Mouse (Mus musculus) neural tube, embryonic 14.5 days (tissue): ENCODE results near the gene Nfib. TPM values are rescaled to one million over a fixed set of nuclear protein-coding genes. Genes with fewer than 3 reads are reported as not detected.

Experiments
- ATAC-seq: fragments of 200-750 bp; cut with Nextera tagmentation; 2 replicates; pipeline ENCODE4 v1.8.0; 2017; ENCODE audit warnings: low read depth, mild to moderate bottlenecking, moderate TSS enrichment, moderate library complexity
- H3K27ac ChIP-seq: fragments of 300-500 bp; sonication (generic); 2 replicates; pipeline ENCODE4 v1.5.1; 2014; ENCODE audit warnings: low read depth, mild to moderate bottlenecking, control low read depth, low read length, moderate library complexity, mixed read lengths
- H3K27me3 ChIP-seq: fragments of 300-500 bp; sonication (generic); 2 replicates; pipeline ENCODE4 v1.6.1; 2014; ENCODE audit warnings: low read length; ENCODE audit not compliant: control insufficient read depth, insufficient read depth
- H3K36me3 ChIP-seq: fragments of 300-500 bp; sonication (generic); 2 replicates; pipeline ENCODE4 v1.6.1; 2014; ENCODE audit warnings: low read length, mixed read lengths; ENCODE audit not compliant: control insufficient read depth, insufficient read depth
- H3K4me1 ChIP-seq: fragments of 300-500 bp; sonication (generic); 2 replicates; pipeline ENCODE4 v1.6.1; 2014; ENCODE audit warnings: low read length; ENCODE audit not compliant: control insufficient read depth, insufficient read depth
- H3K4me2 ChIP-seq: fragments of 300-500 bp; sonication (generic); 2 replicates; pipeline ENCODE4 v1.6.1; 2014; ENCODE audit warnings: mild to moderate bottlenecking, low read depth, low read length, control low read depth
- H3K4me3 ChIP-seq: fragments of 300-500 bp; sonication (generic); 2 replicates; pipeline ENCODE4 v1.5.1; 2014; ENCODE audit warnings: low read depth, low read length, control low read depth, mixed read lengths
- H3K9ac ChIP-seq: fragments of 300-500 bp; sonication (generic); replicated peaks from 2 replicates; pipeline ENCODE4 v1.6.1; 2014; ENCODE audit warnings: low read depth, mild to moderate bottlenecking, control low read depth, low read length, mixed read lengths
- H3K9me3 ChIP-seq: fragments of 300-500 bp; sonication (generic); 2 replicates; pipeline ENCODE4 v1.6.1; 2016; ENCODE audit warnings: low read length; ENCODE audit not compliant: control insufficient read depth
- WGBS: fragments of 180-500 bp; shearing (Covaris S2); extraction: QIAGEN DNeasy Blood & Tissue Kit; methylation state at CpG from one replicate; pipeline ENCODE4 v1.1.7; 2014; 5-methylcytosine and 5-hydroxymethylcytosine counted together
- polyA plus RNA-seq: library from polyadenylated mRNA; unstranded; fragments of >200 nt; fragmentation: Nextera tagmentation; extraction: Ambion mirVana; gene quantifications from 2 replicates; pipeline ENCODE4 v1.2.1, GENCODE M21; 2014

Nfib gene
- polyA plus RNA-seq, 1 experiment from 2014 or later, result 111 TPM

- WGBS, result under 1% methylated on average over 62 of the region's 63 CpGs
- peak overlapping the region; percentile 80 for H3K27ac ChIP-seq
- no peaks in the 10 kb centered on the region for H3K36me3 ChIP-seq
- H3K9ac ChIP-seq, result peak overlapping the region; percentile 44
- ATAC-seq, result peak; percentile 98
- no peaks in the 10 kb centered on the region for H3K27me3 ChIP-seq
- H3K4me3 ChIP-seq, result peak overlapping the region; percentile 42
- H3K4me2 ChIP-seq, result peak overlapping the region; percentile 93
- peaks cover 7% of the 10 kb centered on the region for H3K4me1 ChIP-seq
- H3K9me3 ChIP-seq, result no peaks in the 10 kb centered on the region
These were observed 192.7 kb downstream of the Nfib start for GRCm38 (mm10) chr4:82512743-82513425.

GRCm38 (mm10) chr4:82512335-82512734 lies 193.2 kb downstream of the Nfib start:
- 1% methylated on average over 13 of the region's 13 CpGs for WGBS
- peak overlapping the region; percentile 93 for H3K4me2 ChIP-seq
- H3K27ac ChIP-seq, result peak overlapping the region; percentile 80
- H3K9ac ChIP-seq, result peak overlapping the region; percentile 44
- no peak for ATAC-seq
- H3K9me3 ChIP-seq, result no peaks in the 10 kb centered on the region
- H3K27me3 ChIP-seq, result no peaks in the 10 kb centered on the region
- peaks cover 7% of the 10 kb centered on the region for H3K4me1 ChIP-seq
- peak overlapping the region; percentile 42 for H3K4me3 ChIP-seq
- no peaks in the 10 kb centered on the region for H3K36me3 ChIP-seq

GRCm38 (mm10) chr4:82511524-82511923 lies 194.0 kb downstream of the Nfib start:
- H3K27me3 ChIP-seq, result no peaks in the 10 kb centered on the region
- peak overlapping the region; percentile 80 for H3K27ac ChIP-seq
- peak overlapping the region; percentile 81 for H3K4me3 ChIP-seq
- WGBS, result 0% methylated on average over 8 of the region's 8 CpGs
- peak overlapping the region; percentile 44; the same call in 1 of the 2 replicates for H3K9ac ChIP-seq
- H3K4me1 ChIP-seq, result peaks cover 7% of the 10 kb centered on the region
- H3K9me3 ChIP-seq, result no peaks in the 10 kb centered on the region
- ATAC-seq, result 0 out of 2 replicates have a peak, but pooled peaks have one; percentile 10
- H3K4me2 ChIP-seq, result peak overlapping the region; percentile 93
- no peaks in the 10 kb centered on the region for H3K36me3 ChIP-seq

DNA sequence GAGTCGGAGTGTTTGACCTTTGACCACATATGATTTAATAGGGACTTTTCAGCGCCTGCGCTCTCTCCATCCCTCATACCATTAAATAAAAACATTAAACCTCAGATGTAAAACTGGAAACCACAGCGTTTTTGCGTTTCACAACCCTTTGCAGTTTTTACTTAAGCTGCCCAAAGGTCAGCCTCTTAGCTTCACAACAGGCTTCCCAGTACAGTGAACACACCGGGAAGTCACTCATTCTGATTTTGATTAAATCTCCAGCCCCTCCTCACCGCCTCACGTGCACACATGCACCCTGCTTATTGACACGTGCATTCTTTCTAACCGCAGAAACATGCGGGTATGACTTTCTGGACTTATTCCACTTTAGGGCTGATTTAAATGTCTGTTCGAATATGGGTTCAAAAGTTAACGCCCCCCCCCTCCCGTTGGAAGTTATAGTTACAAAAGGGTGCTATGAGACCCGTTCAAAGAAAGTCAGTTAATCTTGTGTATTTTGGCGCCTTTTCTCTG lies 194.5 kb downstream of the Nfib start:
- 2% methylated on average over 16 of the region's 16 CpGs for WGBS
- H3K9me3 ChIP-seq, result no peaks in the 10 kb centered on the region
- peak overlapping the region; percentile 81; the same call in 1 of the 2 replicates for H3K4me3 ChIP-seq
- peaks cover 7% of the 10 kb centered on the region for H3K4me1 ChIP-seq
- H3K27me3 ChIP-seq, result no peaks in the 10 kb centered on the region
- H3K36me3 ChIP-seq, result no peaks in the 10 kb centered on the region
- no peak overlapping the region; the same call in 1 of the 2 replicates for H3K9ac ChIP-seq
- no peak for ATAC-seq
- H3K4me2 ChIP-seq, result peak overlapping the region; percentile 93
- H3K27ac ChIP-seq, result peak overlapping the region; percentile 80

GRCm38 (mm10) chr4:82509771-82510170 lies 195.8 kb downstream of the Nfib start:
- Histone ChIP-seq H3K27me3 (no peaks in the 10 kb centered on the region), H3K27ac (peak overlapping the region; percentile 99), H3K4me3 (peak overlapping the region; percentile 81), H3K9me3 (no peaks in the 10 kb centered on the region), H3K4me1 (peaks cover 7% of the 10 kb centered on the region), H3K9ac (peak overlapping the region; percentile 59; the same call in 1 of the 2 replicates), H3K36me3 (no peaks in the 10 kb centered on the region), H3K4me2 (peak overlapping the region; percentile 93)
- WGBS, result 21% methylated on average over 4 of the region's 4 CpGs
- no peak for ATAC-seq

DNA sequence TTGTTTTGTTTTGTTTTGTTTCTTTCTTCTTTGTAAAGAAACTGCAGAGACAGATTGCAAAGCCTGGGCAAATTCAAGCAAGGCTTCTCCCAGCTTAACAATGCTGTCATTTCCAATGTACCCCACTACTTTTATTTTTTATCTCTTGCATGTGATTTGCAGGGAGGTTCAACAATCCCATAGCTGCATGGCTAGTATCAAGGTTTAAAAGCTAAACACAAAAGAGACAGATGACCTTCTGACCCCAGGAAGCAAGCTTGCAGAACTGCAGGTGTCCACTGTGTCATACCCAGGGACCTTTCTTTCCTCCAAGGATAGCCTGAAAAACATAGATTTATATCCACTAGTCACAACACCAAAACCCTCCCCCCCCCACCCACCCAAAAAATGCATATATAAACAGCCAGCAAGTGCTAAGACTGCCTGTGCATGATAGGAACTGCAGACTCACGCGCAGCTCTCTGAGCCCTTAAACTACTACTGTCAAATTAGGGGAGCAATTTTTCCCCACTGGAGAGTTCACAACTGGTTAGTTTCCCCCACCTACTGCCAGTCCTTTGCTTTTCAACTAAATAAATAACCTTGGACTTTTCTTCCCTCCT lies 196.3 kb downstream of the Nfib start:
- peaks cover 7% of the 10 kb centered on the region for H3K4me1 ChIP-seq
- H3K36me3 ChIP-seq, result no peaks in the 10 kb centered on the region
- no peak for ATAC-seq
- 33% methylated on average over 2 of the region's 2 CpGs for WGBS
- peak overlapping the region; percentile 99 for H3K27ac ChIP-seq
- H3K27me3 ChIP-seq, result no peaks in the 10 kb centered on the region
- peak overlapping the region; percentile 93 for H3K4me2 ChIP-seq
- no peaks in the 10 kb centered on the region for H3K9me3 ChIP-seq
- peak overlapping the region; percentile 81 for H3K4me3 ChIP-seq
- peak overlapping the region; percentile 59; the same call in 1 of the 2 replicates for H3K9ac ChIP-seq

GRCm38 (mm10) chr4:82508281-82508687 lies 197.3 kb downstream of the Nfib start:
- H3K27me3 ChIP-seq, result no peaks in the 10 kb centered on the region
- H3K4me3 ChIP-seq, result peak overlapping the region; percentile 81
- no peaks in the 10 kb centered on the region for H3K9me3 ChIP-seq
- ATAC-seq, result no peak
- WGBS, result 7% methylated on average over 7 of the region's 7 CpGs
- no peaks in the 10 kb centered on the region for H3K36me3 ChIP-seq
- peak overlapping the region; percentile 59 for H3K9ac ChIP-seq
- peaks cover 11% of the 10 kb centered on the region for H3K4me1 ChIP-seq
- H3K4me2 ChIP-seq, result peak overlapping the region; percentile 93
- H3K27ac ChIP-seq, result peak overlapping the region; percentile 99

GRCm38 (mm10) chr4:82507541-82508280 lies 197.8 kb downstream of the Nfib start:
- Histone ChIP-seq H3K9ac (peak overlapping the region; percentile 98), H3K27me3 (no peaks in the 10 kb centered on the region), H3K4me3 (peak overlapping the region; percentile 81), H3K27ac (peak overlapping the region; percentile 99), H3K9me3 (no peaks in the 10 kb centered on the region), H3K36me3 (no peaks in the 10 kb centered on the region), H3K4me2 (peak overlapping the region; percentile 93), H3K4me1 (peaks cover 11% of the 10 kb centered on the region)
- 5% methylated on average over 15 of the region's 15 CpGs for WGBS
- no peak for ATAC-seq
